Mouse (Mus musculus) thymus, adult 18-20 months (tissue): Measurements from ENCODE around the gene Ccdc182.

Experiments
- DNase-seq, 2 experiments: peaks; one replicate each; pipeline ENCODE4 v3.0.0; 2022; ENCODE audit warnings: mixed read lengths in 2 of 2

Gene Ccdc182

DNA sequence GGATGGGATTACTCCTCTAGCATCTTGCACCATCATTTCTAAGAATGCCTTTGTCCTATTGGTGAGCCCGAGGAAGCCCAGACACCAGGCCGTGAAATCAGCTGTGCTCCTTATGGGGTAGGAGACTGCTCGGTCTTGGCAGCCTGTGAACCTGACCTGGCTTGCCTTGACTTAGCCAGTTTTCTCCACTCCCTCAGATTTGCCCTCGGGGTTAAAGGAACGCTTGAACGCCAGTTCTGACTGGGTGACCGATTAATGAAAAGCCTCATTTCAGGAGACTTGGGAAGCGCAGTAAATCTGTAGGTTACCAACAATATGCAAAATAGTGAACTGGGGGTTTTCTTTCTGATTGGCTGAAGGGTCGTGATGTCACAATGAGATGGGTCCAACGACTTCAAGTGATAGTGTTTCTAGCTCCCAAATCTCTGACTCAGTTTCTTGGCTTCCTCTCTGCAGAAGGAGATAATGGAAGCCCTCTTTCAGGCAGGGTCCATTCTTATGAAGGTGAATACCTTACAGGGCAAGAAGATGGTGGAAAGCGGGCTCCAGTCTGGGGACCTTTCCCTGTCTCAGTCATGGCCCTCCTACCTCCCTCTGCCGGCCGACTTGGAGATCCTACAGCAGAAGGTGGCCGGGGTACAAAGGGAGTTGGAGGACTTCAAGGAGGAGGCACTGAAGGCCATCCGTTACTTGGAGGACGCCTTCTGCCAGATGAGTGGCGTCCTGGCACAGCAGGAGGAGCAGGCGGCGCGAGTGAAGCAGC, at the start of gene Ccdc182:
TSS of gene Ccdc182 (plus strand) at position 428 of the 763 bp plus-strand sequence.
- DNase-seq = no peak

DNA sequence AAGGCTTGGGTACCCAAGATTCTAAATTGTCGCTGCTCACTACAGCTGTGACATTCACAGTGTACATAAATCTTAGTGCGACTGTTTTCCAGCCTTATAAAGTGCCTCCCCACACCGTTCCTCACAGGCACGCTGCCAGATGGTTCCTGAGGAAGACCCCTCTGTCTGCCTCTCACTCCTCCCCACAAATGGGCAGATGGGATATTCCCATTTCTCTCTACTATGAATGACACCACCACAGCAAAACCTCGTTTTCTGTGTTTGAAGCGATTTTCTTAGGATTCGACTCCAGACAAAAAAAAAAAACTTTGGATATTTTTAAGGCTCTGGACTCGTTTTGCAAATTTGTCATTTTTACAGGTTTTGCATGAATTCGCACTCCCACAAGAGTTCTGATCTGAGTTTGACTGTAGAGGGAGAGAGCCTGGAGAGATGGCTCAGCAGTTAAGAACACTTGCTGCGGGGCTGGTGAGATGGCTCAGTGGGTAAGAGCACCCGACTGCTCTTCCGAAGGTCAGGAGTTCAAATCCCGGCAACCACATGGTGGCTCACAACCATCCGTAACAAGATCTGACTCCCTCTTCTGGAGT, 48.2 kb upstream of the Ccdc182 start:
- no peak for DNase-seq

DNA sequence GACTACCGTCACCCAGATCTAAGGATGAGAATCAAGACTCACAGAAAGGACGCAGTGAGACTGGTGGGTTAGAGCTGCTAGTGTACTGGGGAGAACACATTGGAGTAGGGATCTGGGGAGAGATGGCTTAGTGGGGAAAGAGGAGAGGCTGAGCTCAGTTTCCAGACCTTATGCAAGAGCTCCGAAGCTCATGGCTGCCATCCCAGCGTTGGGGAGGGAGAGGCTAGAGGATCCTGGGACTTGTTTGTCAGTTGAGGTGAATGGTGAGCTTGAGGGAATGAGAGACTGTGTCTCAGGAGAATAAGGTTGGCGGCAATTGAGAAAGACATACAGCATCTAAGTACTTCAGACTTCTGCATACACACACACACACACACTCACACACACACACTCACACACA, 45.2 kb upstream of the Ccdc182 start:
- DNase-seq = no peak

DNA sequence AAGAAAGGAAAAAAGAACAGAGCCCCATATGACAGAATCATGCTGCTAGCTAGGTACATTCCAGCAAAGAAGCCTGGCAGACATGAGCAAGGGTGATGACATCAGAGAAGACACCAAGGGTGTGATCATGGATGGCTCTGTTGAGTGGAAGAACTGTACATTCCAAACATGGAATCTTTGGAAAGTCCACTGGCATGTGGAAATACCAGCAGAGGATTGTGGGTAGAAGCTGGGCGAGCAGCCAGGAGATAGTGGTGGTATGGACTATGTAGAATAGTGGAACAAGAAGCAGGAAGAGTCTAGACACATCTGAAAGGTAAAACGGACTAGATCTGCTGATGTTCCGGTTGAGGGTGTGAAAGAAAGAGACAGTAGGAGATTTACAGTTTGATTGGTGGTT, 43.3 kb upstream of the Ccdc182 start:
- no peak for DNase-seq

DNA sequence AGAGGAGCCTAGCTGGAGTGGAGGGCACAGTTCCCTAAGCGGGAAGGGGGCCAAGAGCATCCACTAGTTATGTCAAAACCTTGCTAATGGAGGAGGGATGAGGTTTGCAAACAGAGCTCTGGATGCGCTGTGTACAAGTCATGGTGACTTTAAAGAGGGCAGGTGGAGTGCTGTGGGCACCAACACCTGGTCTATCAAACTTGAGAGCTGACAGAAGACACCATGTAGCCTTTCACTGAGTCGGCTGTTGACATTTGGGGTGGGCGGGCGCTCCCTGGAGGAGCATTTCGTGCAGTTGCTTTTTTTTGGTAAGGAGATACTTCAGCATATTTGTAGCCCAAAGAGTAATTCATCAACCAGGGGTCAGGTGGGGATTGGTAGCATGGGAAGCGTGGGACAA, 42.6 kb upstream of the Ccdc182 start:
- DNase-seq = no peak

DNA sequence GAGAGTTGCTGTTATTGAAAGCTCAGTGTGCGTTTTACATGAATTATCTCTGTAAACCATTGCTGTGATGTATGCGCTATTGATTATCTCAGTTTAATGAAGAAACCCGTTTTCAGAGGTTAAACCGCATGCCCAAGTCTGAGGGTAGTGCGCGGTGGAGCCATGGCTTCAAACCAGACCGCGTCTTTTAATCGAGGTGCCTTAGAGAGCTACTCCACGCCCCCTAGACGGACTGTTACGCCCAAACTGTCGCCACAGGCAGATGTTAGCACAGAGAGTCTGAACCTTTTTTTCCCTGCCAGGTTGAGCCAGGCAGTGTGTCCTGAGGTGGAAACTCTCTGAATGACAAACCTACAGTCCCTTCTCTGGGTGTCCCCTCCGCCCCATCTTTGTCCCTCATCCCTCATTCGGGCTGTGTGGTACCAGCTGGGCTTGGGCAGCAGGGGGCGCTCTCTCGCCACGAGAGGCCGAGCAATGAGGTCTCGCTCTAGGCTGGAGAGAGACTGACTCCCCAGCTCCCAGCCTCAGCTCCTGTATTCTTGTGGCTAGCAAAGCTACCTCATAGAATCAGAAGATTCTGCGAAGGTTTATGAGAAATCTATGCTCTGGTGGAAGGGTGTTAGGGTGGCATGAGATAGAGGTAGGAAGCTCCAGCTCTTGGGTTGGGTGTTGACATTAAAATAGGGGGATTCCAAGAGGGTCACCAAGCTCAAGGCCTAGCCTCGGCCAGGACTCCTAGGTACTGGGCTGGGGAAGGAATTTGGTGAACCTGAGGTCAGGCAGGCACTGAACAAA, 41.7 kb upstream of the Ccdc182 start:
- DNase-seq = peak; percentile 50 to 51

DNA sequence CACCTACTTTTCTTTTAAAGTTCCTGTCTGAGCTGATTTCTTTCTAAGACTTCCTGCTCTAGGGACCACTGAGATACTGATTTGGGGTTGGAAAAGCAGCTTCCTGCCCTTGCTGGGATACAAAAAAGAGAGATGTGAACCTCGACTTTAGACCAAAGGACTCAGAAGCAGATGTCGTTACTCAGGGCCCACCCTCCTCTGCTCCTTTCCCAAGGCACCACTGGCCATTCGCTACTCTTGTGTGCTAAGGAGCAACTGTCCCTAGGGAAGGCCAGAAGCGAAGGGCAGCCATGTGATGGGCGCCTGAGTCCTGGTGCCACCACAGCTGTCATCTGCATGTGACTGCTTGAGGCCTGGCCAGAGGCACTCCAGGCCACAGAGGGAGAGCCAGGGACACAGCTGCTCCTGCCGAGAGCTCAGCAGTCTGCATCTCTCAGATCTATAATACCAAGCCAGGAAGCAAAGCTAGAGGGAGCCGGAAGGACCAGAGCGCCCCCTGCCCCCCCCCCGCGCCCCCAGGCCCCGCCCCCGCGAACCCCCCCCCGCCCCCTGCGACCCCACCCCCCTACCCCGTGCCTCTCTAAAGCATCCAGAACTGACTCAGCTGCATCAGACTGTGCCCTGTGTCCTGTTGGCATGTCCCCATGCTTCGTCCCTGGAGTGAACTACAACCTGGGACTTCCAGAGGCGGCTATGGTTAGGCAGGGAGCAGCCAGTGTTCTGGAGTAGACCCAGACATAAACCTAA, 40.9 kb upstream of the Ccdc182 start:
- DNase-seq = no peak

DNA sequence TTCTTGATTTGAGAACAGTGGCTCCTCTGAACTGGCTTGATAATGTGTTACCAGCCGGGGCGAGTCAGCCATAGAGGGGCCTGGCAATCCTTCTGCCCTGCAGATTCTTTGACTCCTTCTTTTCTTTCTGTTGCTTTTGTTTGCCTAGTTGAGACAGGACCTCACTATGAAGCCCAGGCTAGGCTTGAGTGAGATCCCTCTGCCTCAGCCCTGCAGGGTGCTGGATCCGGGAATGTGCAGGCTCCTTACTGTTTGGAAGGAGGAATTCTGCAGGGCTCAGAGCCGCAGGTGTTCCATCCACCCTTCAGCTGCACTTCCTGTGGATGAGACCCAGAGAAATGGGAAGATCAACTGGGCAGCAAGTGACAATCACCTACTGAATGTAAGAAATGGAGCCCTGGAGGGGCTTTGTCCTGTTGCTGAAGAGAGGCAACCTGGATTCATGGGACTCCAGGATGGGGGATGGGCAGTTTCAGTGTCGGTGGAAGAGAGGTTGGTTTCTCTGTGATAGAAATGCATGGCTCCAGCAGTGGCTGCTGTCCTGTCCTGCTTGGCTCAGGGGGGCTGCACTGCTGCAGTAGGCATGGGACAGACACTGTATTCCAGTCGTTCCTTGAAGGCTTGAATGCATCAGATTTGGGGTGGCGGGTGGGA, 40.2 kb upstream of the Ccdc182 start:
- DNase-seq = no peak

DNA sequence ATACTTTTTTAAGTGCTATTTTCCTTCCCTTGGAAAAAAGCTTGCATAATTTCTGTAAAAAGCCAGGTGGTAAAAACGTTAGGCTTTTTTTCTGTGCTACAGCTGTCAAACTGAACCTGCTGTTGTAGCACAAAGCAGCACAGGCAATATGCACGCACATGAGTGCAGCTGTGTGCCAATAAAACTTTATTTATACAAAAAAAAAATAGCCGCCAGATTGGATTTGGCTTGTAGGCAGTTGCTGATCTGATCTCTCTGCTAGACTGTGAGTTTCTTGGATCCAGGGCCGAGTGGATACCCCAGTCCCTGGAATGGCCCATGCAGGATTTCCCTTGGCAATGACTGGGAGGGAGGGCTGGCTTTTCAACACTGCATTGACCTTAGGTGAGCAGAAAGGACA, 36.2 kb upstream of the Ccdc182 start:
- no peak for DNase-seq

DNA sequence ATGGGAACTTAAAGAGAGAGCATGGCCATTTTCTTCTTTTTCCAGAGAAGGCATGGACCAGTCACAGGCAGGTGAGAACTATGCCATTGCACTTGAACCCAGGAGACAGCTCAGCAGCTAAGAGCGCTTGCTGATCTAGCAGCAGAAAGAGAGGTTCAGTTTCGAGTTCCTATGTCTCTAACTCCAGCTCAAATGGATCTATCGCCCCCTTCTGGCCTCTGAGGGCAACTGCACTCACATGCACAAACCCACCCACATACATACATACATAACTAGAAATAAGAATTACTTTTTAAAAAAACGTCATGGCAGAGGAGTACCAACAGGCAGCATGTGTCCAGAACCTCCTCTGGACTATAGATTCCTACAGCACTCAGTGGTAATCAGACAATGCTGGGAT, 35.6 kb upstream of the Ccdc182 start:
- DNase-seq = no peak

DNA sequence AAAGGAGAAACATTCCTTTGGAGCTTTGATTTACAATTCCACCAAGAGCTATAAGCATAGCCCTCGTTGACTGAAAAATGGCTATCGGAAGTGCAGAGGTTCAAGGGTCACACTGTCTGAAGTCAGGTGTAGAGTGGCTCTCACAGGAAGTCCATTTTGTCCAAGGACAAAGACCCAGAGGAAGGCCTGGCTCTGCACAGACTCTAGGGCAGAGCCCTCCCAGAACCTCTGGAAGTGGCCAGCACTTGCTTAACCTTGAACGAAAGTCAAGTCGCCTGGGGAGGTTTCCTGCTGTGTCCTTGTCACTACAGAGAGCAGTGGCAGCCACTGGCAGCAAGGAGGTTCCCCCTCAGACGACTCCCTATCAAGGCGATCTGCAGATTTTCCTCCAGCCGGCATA, 33.4 kb upstream of the Ccdc182 start:
- DNase-seq = no peak

DNA sequence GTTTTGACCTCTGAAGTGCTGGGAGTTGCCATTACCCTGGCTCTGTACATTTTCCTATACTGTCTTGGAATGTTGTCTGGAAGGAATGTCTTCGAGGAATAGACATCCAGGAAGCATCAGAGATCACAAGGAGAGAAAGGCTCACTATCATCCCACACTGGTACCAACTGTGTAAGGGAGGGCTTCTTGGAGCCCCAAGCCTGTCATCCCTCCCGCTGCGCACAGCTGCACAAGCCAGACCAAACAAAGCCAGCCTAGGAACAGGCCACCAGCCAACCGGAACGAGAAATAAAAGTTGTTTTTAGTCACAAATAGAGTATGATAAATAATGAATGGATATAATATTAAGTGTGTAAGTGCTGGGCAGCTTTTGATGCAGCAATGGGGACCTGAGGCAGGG, 29.0 kb upstream of the Ccdc182 start:
- no peak for DNase-seq

DNA sequence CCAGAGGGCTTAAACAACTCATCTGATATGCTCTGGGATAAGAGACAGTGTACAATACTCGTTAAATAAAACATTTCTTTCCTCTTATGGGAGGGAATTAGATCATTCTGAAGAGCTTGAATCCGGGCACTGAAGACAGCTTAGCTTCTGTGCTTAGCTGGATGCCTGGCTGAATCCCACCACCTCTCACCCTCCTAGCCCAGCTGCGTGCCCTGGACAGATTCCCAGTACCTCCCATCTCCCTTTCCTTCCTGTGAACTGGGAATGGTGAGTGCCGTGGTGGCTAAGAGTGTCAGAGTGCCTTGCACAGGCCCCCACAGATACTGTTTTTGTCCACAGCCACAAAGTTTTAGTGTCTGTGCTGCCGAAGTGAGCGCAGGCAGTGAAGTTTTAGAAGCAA, 27.5 kb upstream of the Ccdc182 start:
- DNase-seq = no peak

DNA sequence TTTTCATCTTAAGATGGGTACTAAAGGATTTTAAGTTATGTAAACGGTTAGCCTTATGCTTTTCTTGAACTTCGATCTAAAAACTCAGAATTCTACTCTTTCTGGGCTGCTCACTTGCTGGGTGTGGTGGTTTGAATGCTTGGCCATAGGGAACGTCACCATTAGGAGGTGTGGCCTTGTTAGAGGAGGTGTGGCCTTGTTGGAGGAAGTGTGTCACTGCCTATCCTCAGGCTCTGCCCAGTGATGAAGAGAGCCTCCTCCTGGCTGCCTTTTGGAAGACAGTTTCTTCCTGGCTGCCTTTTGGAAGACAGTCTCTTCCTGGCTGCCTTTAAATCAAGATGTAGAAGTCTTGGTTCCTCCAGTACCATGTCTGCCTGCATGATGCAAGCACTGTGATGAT, 22.0 kb upstream of the Ccdc182 start:
- no peak for DNase-seq

DNA sequence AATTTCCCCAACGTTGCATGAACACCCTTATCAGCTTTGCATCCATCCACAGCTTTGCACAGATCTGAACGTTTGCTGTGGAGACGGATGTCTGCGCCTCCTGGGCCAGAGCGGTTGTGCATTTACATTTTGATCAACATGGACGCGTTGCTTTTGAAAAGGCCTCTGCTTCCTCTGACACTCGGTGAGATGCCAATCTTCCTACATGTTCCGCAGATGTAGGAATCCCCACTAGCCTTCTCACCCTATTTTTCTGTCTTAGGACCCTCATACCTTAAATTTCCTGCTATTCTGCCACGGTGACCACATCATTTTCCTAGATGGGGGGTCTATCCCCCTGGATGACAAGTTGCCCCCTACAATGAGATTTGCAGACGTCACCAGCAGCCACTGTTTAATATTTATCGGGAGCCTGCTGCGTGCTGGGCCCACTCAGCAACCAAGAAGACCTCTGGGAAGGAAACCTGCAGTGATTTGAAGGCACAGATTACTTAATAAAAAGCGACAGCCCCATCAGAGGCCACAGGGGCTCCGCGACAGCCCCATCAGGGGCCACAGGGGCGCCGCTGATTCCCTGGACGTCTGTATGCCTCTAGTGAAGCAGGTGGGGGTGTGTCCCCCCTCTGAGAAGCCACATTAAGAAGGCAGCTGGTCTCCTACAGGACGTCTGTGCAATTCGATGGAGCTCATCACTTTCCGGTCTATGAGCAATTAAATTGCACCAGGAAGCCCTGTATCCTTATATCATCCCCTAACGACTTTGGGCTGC, 19.6 kb upstream of the Ccdc182 start:
- DNase-seq = no peak

DNA sequence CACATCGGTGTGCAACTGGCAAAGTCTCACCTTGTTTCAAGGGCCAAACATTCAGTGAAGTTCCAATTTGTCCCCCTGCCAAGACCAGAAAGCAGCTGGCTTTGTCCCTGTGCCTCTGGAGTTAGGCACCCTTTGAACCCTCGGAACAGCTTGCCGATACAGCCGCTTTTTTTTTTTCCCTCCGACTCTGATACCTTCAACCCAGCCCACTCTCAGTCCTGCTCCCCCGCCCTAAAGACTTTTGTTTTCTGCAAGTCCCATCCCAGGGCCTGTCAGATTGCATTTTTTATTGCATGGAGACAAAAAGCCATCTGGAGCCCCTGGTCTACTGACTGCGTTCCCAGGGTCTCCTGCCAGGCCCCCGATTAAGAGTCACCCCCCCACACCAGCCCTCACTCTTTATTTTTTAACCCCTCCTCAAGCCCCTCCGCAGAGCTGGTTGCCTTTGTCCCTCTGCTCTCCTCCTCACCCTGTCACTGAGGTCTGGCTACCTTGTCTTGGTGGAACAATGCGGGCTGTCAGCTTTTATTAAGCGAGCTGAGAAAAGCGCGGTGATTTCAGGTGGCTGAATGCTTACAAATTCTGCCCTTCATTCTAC, 18.9 kb upstream of the Ccdc182 start:
- DNase-seq = no peak

DNA sequence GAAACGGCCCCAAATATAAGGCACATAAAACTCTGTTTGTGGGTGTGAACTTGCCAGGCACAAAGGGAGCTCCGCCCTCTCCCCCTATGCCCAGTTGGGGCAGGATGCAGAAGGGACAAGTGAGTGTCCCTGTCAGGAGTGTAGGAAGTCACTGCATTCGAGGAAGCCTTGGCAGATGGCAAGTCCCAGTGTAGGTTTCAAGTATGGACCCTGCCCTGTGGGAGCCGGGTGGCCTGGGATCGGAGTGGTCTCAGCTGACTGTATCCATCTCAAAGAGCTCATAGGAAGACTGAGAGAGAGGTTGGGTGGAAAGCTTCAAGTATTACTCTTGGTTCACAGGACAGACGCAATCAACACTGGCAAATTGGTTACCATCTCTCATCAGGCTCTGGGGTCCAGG, 17.9 kb upstream of the Ccdc182 start:
- no peak for DNase-seq

DNA sequence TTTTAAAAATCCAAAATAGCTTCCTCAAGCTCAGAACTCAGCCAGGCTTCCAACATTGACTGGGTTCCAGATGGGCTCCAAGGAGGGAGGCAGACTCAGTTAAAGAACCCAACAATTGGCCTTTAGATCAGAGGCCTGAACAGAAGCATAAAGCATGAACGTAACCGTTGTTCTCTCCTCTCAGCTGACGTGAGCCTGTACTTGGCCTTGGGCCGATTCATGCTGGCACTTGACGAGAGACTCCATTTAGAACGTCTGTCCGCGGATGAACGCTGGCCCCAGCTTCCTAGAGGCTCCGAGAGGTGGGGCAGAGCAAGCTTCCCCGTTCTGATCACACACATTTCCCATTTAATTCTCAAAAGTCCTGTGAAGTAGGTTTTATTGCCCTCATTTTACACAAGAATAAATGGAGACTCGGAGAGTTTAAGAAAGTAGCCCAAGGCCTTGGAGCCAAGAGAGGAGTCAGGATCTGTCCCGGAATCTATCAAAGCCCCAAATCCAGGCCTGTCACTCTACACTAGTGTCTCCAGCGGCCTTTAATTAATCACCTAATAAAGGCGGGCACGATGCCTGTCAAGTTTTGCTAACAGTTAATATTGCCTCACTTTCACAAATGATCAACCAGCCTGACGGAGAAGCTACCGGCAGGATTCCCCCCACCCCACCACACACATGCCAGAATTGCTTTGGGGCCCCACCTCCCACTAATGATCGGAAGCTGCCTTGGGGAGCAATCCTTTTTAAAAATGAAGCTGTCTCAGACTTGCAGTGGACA, 17.1 kb upstream of the Ccdc182 start:
- DNase-seq = no peak

DNA sequence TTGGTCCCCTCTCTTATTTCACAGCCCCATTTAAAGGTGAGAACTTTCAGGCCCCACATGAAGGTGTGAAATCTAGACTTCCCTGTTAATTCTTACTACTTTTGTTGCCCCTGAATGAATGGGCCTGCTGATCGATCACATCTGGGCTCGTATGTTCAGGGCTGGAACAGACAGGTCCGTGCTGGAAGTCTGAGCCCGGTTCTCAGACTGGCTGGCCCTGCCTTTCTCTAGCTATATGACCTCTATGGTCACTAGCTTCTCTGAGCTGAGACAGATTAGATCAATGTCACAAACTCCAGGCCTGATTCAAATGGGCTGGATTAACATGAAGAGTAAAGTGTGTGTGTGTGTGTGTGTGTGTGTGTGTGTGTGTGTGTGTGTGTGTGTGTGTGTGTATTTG, 14.9 kb upstream of the Ccdc182 start:
- no peak for DNase-seq

DNA sequence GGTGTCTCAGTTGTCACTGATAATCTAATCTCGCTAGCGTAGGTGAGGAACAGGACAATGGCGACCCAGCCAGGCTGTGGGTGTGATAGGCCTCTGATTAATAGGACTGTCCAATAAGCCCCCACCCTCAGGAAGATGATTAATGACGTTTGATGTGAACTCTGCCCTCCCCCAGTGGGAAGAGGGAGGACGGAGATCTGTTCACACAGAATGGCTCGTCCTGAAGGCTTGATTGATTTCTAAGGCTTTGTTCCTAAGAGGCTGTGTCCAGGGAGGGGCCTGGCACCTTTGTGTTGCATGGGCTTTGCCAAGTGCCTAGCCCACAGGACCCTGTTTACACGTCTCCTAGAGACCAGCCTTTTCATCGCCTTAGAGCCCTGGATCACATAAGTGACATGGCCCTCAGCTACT, 13.4 kb upstream of the Ccdc182 start:
- no peak for DNase-seq
